Mouse (Mus musculus) forebrain, embryonic 13.5 days (tissue): ENCODE results near the gene Shisa4. TPM values are rescaled to one million over a fixed set of nuclear protein-coding genes. Genes with fewer than 3 reads are reported as not detected.
A peak's percentile ranks its signal among the peaks of the same experiment; 100 is the strongest.

Source experiments
- ATAC-seq: fragments of 200-750 bp; cut with Nextera tagmentation; 2 replicates; pipeline ENCODE4 v1.8.0; 2017
- H3K27ac ChIP-seq: fragments of 300-500 bp; sonication (generic); 2 replicates; pipeline ENCODE4 v1.5.1; 2015; ENCODE audit warnings: inconsistent platforms, mild to moderate bottlenecking, moderate library complexity
- H3K27me3 ChIP-seq: fragments of 300-500 bp; sonication (generic); 2 replicates; pipeline ENCODE4 v1.6.1; 2015; ENCODE audit warnings: mild to moderate bottlenecking, inconsistent platforms
- H3K36me3 ChIP-seq: fragments of 300-500 bp; sonication (generic); 2 replicates; pipeline ENCODE4 v1.6.1; 2015; ENCODE audit warnings: mild to moderate bottlenecking, inconsistent platforms; ENCODE audit not compliant: poor library complexity, severe bottlenecking
- H3K4me1 ChIP-seq: fragments of 300-500 bp; sonication (generic); 2 replicates; pipeline ENCODE4 v1.6.1; 2015; ENCODE audit warnings: inconsistent platforms
- H3K4me2 ChIP-seq: fragments of 300-500 bp; sonication (generic); 2 replicates; pipeline ENCODE4 v1.6.1; 2015; ENCODE audit warnings: inconsistent platforms, mild to moderate bottlenecking, moderate library complexity
- H3K4me3 ChIP-seq: fragments of 300-500 bp; sonication (generic); 2 replicates; pipeline ENCODE4 v1.5.1; 2015; ENCODE audit warnings: mild to moderate bottlenecking, inconsistent platforms
- H3K9ac ChIP-seq: fragments of 300-500 bp; sonication (generic); 2 replicates; pipeline ENCODE4 v1.6.1; 2015; ENCODE audit warnings: mild to moderate bottlenecking, inconsistent platforms
- H3K9me3 ChIP-seq: fragments of 300-500 bp; sonication (generic); replicated peaks from 2 replicates; pipeline ENCODE4 v1.6.1; 2016; ENCODE audit warnings: inconsistent platforms
- WGBS: fragments of 180-500 bp; shearing (Covaris S2); methylation state at CpG from one replicate; pipeline ENCODE4 v1.1.7; 2015; 5-methylcytosine and 5-hydroxymethylcytosine counted together
- polyA plus RNA-seq: library from polyadenylated mRNA; unstranded; fragments of >200 nt; fragmentation: Nextera tagmentation; extraction: Ambion mirVana; gene quantifications from 2 replicates; pipeline ENCODE4 v1.2.1, GENCODE M21; 2015

The Shisa4 gene
- polyA plus RNA-seq, 1 experiment from 2014 or later = 70.0 TPM

- WGBS = 69% methylated on average over 15 of the region's 15 CpGs
- Histone ChIP-seq H3K4me2 (no peak overlapping the region), H3K9me3 (no peaks in the 10 kb centered on the region), H3K36me3 (peaks cover 40% of the 10 kb centered on the region), H3K27me3 (no peaks in the 10 kb centered on the region), H3K4me3 (no peak overlapping the region), H3K4me1 (peaks cover 11% of the 10 kb centered on the region), H3K9ac (no peak overlapping the region), H3K27ac (no peak overlapping the region)
- 0 out of 2 replicates have a peak, but pooled peaks have one; percentile 26 for ATAC-seq
Measured at GRCm38 (mm10) chr1:135380071-135380991, 5.3 kb upstream of the Shisa4 start.

DNA sequence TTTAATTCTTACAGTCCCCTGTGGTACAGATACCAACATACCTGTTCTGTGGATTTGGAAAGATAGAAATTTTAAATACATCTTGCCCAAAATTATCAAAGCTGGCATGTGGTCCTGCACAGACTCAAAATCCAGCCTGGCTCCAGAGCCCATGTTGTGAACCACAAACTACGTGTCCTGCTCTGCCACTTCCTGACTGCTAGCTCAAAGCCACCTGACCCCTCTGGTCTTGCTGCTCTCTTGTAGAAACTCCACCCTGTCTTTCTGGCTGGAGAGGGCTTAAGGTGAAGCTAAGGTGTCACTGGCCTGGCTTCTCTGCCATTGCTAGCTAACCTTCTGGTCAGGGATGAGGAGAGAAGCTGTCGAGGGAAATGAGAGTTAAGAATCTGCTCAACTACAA lies 4.0 kb upstream of the Shisa4 start:
- Histone ChIP-seq H3K27ac (no peak overlapping the region), H3K4me3 (no peak overlapping the region), H3K36me3 (peaks cover 27% of the 10 kb centered on the region), H3K9ac (no peak overlapping the region), H3K4me2 (no peak overlapping the region), H3K4me1 (peaks cover 20% of the 10 kb centered on the region), H3K9me3 (no peaks in the 10 kb centered on the region), H3K27me3 (no peaks in the 10 kb centered on the region)
- no peak for ATAC-seq
- 71% methylated on average over 2 of the region's 2 CpGs for WGBS

DNA sequence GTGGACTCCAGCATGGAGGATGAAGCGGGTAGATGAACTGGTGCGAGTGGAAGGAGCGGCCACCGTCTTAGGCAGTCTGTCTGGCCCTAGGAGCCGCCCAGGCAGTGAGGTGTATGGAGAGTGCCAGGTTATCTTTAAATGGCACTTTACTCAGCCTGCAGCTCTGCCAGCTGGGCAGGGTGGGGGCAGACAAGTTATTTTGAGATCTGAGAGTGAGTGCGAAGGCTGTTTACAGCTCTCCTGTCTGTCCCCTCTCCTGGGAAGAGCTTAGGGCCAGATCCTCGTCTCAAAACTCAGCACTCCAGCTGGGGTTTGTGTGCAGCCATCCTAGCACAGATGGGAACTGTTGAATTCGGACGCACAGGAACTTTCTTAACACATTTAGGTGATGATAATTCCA lies 3.5 kb upstream of the Shisa4 start:
- no peaks in the 10 kb centered on the region for H3K9me3 ChIP-seq
- no peak for ATAC-seq
- no peak overlapping the region for H3K4me3 ChIP-seq
- H3K4me1 ChIP-seq = peaks cover 24% of the 10 kb centered on the region
- peaks cover 22% of the 10 kb centered on the region for H3K36me3 ChIP-seq
- no peak overlapping the region for H3K27ac ChIP-seq
- no peak overlapping the region for H3K4me2 ChIP-seq
- no peak overlapping the region for H3K9ac ChIP-seq
- 68% methylated on average over 9 of the region's 9 CpGs for WGBS
- H3K27me3 ChIP-seq = no peaks in the 10 kb centered on the region

DNA sequence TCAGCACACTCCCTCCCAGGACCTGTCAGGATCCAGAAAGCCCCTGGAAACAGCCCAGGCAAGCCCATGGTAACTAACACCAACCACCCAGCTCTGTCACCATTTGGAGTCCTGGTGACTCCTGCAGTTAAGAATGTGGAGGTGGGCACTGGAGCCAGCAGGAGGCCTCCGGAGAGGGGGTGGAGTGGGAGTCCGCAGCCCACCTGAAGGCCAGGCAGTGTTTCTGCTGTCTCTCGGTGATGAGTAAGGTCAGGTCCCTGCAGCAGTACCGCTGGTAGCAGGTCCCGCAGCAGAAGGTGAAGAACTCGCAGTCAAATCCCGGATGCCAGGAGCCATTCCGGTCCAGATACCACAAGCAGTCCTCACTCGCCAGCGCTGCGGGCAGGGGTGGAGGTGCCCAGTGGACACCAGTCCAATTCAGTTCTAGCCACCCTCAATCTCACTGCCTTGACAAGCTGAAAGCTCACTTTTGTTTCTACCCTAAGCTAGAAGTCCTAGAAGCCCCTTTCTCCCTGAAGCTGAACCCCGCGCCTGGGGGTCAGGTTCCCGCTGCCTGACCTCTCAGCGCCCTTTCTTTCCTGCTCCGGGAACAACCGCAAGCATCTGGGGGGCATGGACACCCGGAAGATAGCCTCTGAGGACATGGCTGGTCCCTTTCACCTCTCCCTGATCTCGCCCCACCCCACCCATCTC lies 716 bp downstream of the Shisa4 start:
- H3K4me2 ChIP-seq = peak overlapping the region; percentile 86
- H3K4me1 ChIP-seq = peaks cover 49% of the 10 kb centered on the region
- no peaks in the 10 kb centered on the region for H3K27me3 ChIP-seq
- WGBS = 1% methylated on average over 19 of the region's 19 CpGs
- 0 out of 2 replicates have a peak, but pooled peaks cover 5% of the 10 kb centered on the region for H3K36me3 ChIP-seq
- H3K9me3 ChIP-seq = no peaks in the 10 kb centered on the region
- peak overlapping the region; percentile 88 for H3K9ac ChIP-seq
- ATAC-seq = no peak
- peak overlapping the region; percentile 66 for H3K4me3 ChIP-seq
- peak overlapping the region; percentile 61; the same call in 1 of the 2 replicates for H3K27ac ChIP-seq

DNA sequence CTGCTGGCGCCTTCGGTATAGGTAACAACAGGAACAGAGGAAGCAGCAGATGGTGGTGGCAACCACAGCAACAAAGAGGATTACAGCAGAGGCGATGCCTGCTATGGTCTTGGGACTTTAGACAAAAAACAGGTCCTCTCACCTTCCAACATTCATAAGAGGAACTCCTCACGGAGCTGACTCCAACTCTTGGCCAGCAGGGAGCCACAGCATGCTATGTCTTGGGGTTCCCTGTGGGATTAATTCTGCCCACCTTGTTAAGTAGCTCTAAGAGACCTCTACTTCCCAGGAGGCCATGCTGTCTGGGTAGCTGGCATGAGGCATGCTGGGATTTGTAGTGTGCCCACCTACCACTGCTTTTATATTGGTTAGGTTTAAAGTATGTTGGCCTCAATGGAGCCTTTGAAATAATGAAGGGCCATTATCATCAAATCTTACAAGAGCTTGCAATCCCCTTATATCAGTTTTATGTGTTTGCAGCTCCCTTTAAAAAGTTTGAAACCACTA lies 1.8 kb downstream of the Shisa4 start:
- H3K9me3 ChIP-seq = no peaks in the 10 kb centered on the region
- H3K27ac ChIP-seq = 0 out of 2 replicates have a peak overlapping the region, but pooled peaks have one; percentile 3
- peak overlapping the region; percentile 86 for H3K4me2 ChIP-seq
- WGBS = 48% methylated on average over 4 of the region's 4 CpGs
- ATAC-seq = no peak
- 0 out of 2 replicates have a peak, but pooled peaks cover 5% of the 10 kb centered on the region for H3K36me3 ChIP-seq
- H3K4me3 ChIP-seq = peak overlapping the region; percentile 31
- no peaks in the 10 kb centered on the region for H3K27me3 ChIP-seq
- peaks cover 60% of the 10 kb centered on the region for H3K4me1 ChIP-seq
- peak overlapping the region; percentile 61 for H3K9ac ChIP-seq

- H3K9ac ChIP-seq = no peak overlapping the region
- H3K9me3 ChIP-seq = no peaks in the 10 kb centered on the region
- H3K4me2 ChIP-seq = 0 out of 2 replicates have a peak overlapping the region, but pooled peaks have one; percentile 88
- WGBS = 82% methylated on average over 5 of the region's 5 CpGs
- 0 out of 2 replicates have a peak, but pooled peaks cover 5% of the 10 kb centered on the region for H3K36me3 ChIP-seq
- no peaks in the 10 kb centered on the region for H3K27me3 ChIP-seq
- no peak overlapping the region for H3K27ac ChIP-seq
- H3K4me3 ChIP-seq = no peak overlapping the region
- no peak for ATAC-seq
- peaks cover 60% of the 10 kb centered on the region for H3K4me1 ChIP-seq
Measured at GRCm38 (mm10) chr1:135369415-135369814, 5.6 kb downstream of the Shisa4 start.

GRCm38 (mm10) chr1:135368982-135369381 lies 6.1 kb downstream of the Shisa4 start:
- H3K9me3 ChIP-seq = no peaks in the 10 kb centered on the region
- no peak overlapping the region for H3K27ac ChIP-seq
- no peaks in the 10 kb centered on the region for H3K27me3 ChIP-seq
- WGBS = 16% methylated on average over 14 of the region's 14 CpGs
- H3K36me3 ChIP-seq = 0 out of 2 replicates have a peak, but pooled peaks cover 5% of the 10 kb centered on the region
- H3K4me1 ChIP-seq = peaks cover 55% of the 10 kb centered on the region
- ATAC-seq = no peak
- peak overlapping the region; percentile 68 for H3K9ac ChIP-seq
- peak overlapping the region; percentile 88 for H3K4me2 ChIP-seq
- peak overlapping the region; percentile 44 for H3K4me3 ChIP-seq

- H3K9me3 ChIP-seq = no peaks in the 10 kb centered on the region
- 0 out of 2 replicates have a peak, but pooled peaks cover 5% of the 10 kb centered on the region for H3K36me3 ChIP-seq
- peaks cover 49% of the 10 kb centered on the region for H3K4me1 ChIP-seq
- no peak overlapping the region for H3K27ac ChIP-seq
- 2% methylated on average over 20 of the region's 20 CpGs for WGBS
- no peaks in the 10 kb centered on the region for H3K27me3 ChIP-seq
- H3K4me3 ChIP-seq = peak overlapping the region; percentile 44
- H3K9ac ChIP-seq = peak overlapping the region; percentile 68
- ATAC-seq = peak; percentile 83
- peak overlapping the region; percentile 88 for H3K4me2 ChIP-seq
Measured at GRCm38 (mm10) chr1:135368245-135368644, 6.8 kb downstream of the Shisa4 start.

- WGBS = 75% methylated on average over 8 of the region's 8 CpGs
- no peaks in the 10 kb centered on the region for H3K27me3 ChIP-seq
- no peak overlapping the region for H3K4me2 ChIP-seq
- H3K4me1 ChIP-seq = peaks cover 42% of the 10 kb centered on the region
- H3K4me3 ChIP-seq = no peak overlapping the region
- no peaks in the 10 kb centered on the region for H3K9me3 ChIP-seq
- H3K9ac ChIP-seq = no peak overlapping the region
- no peak overlapping the region for H3K27ac ChIP-seq
- H3K36me3 ChIP-seq = 0 out of 2 replicates have a peak, but pooled peaks cover 5% of the 10 kb centered on the region
- 0 out of 2 replicates have a peak, but pooled peaks have one; percentile 7 for ATAC-seq
Measured at GRCm38 (mm10) chr1:135367595-135367994, 7.4 kb downstream of the Shisa4 start.

- Histone ChIP-seq H3K27ac (no peak overlapping the region), H3K9ac (no peak overlapping the region), H3K36me3 (0 out of 2 replicates have a peak, but pooled peaks cover 5% of the 10 kb centered on the region), H3K4me2 (no peak overlapping the region), H3K4me3 (no peak overlapping the region), H3K4me1 (peaks cover 37% of the 10 kb centered on the region), H3K9me3 (no peaks in the 10 kb centered on the region), H3K27me3 (no peaks in the 10 kb centered on the region)
- no peak for ATAC-seq
- WGBS = 84% methylated on average over 7 of the region's 7 CpGs
Measured at GRCm38 (mm10) chr1:135367005-135367404, 8.0 kb downstream of the Shisa4 start.

DNA sequence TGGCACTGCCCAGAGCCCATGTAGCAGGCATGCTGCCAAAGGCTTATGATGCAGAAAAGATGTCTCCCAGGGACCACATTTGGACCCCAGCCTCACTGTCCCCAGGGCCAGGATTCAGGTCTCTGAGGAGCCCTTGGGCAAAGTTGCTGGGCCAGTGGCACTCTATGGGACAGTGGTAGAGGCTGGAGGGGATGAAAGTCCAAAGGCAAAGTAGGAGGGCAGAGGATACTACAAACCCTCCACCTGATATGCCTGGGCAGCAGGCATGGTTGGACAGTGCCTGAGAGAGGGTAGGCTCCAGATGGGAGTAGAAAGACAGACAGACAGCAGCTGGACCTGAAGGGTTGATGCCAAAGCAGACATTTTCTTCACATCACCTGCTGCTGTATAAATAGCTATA lies 8.7 kb downstream of the Shisa4 start:
- Histone ChIP-seq H3K4me2 (no peak overlapping the region), H3K4me3 (no peak overlapping the region), H3K4me1 (peaks cover 30% of the 10 kb centered on the region), H3K27ac (no peak overlapping the region), H3K27me3 (no peaks in the 10 kb centered on the region), H3K36me3 (0 out of 2 replicates have a peak, but pooled peaks cover 5% of the 10 kb centered on the region), H3K9ac (no peak overlapping the region), H3K9me3 (no peaks in the 10 kb centered on the region; the same call in 1 of the 2 replicates)
- ATAC-seq = no peak

GRCm38 (mm10) chr1:135363446-135363845 lies 11.6 kb downstream of the Shisa4 start:
- Histone ChIP-seq H3K9me3 (no peaks in the 10 kb centered on the region; the same call in 1 of the 2 replicates), H3K27ac (no peak overlapping the region), H3K9ac (no peak overlapping the region), H3K27me3 (no peaks in the 10 kb centered on the region), H3K4me2 (no peak overlapping the region), H3K4me3 (no peak overlapping the region), H3K4me1 (peaks cover 9% of the 10 kb centered on the region), H3K36me3 (no peaks in the 10 kb centered on the region)
- 94% methylated on average over 8 of the region's 8 CpGs for WGBS
- ATAC-seq = no peak
